Mouse (Mus musculus) midbrain, embryonic 11.5 days (tissue): ENCODE data around the gene Clrn1. TPM values are rescaled to one million over a fixed set of nuclear protein-coding genes. Genes with fewer than 3 reads are reported as not detected.

Experiments used
- ATAC-seq: fragments of 200-750 bp; cut with Nextera tagmentation; 2 replicates; pipeline ENCODE4 v1.8.0; 2017; ENCODE audit warnings: moderate TSS enrichment, moderate library complexity; ENCODE audit not compliant: low FRiP score
- DNase-seq: peaks from one replicate; pipeline ENCODE4 v3.0.0; 2015; ENCODE audit warnings: low spot score; ENCODE audit errors: missing footprints
- H3K27ac ChIP-seq: fragments of 300-500 bp; sonication (generic); 2 replicates; pipeline ENCODE4 v1.5.1; 2014; ENCODE audit warnings: low read depth, low read length
- H3K27me3 ChIP-seq: fragments of 300-500 bp; sonication (generic); 2 replicates; pipeline ENCODE4 v1.6.1; 2014; ENCODE audit warnings: mild to moderate bottlenecking, low read length, moderate library complexity, mixed read lengths; ENCODE audit not compliant: control insufficient read depth, insufficient read depth
- H3K36me3 ChIP-seq: fragments of 300-500 bp; sonication (generic); 2 replicates; pipeline ENCODE4 v1.6.1; 2014; ENCODE audit warnings: mild to moderate bottlenecking, low read length, moderate library complexity, mixed read lengths; ENCODE audit not compliant: control insufficient read depth, insufficient read depth
- H3K4me1 ChIP-seq: fragments of 300-500 bp; sonication (generic); 2 replicates; pipeline ENCODE4 v1.6.1; 2014; ENCODE audit warnings: low read length; ENCODE audit not compliant: control insufficient read depth, insufficient read depth
- H3K4me2 ChIP-seq: fragments of 300-500 bp; sonication (generic); 2 replicates; pipeline ENCODE4 v1.6.1; 2014; ENCODE audit warnings: mild to moderate bottlenecking, moderate library complexity
- H3K4me3 ChIP-seq: fragments of 300-500 bp; sonication (generic); 2 replicates; pipeline ENCODE4 v1.5.1; 2014; ENCODE audit warnings: low read depth, low read length
- H3K9ac ChIP-seq: fragments of 300-500 bp; sonication (generic); 2 replicates; pipeline ENCODE4 v1.6.1; 2014; ENCODE audit warnings: low read length
- H3K9me3 ChIP-seq: fragments of 300-500 bp; sonication (generic); 2 replicates; pipeline ENCODE4 v1.6.1; 2016; ENCODE audit warnings: low read length; ENCODE audit not compliant: control insufficient read depth
- WGBS: fragments of 180-500 bp; shearing (Covaris S2); extraction: QIAGEN DNeasy Blood & Tissue Kit; methylation state at CpG from one replicate; pipeline ENCODE4 v1.1.7; 2014; 5-methylcytosine and 5-hydroxymethylcytosine counted together
- polyA plus RNA-seq: library from polyadenylated mRNA; unstranded; fragments of >200 nt; fragmentation: Nextera tagmentation; extraction: Ambion mirVana; gene quantifications from 2 replicates; pipeline ENCODE4 v1.2.1, GENCODE M21; 2014

Clrn1 gene
- polyA plus RNA-seq, 1 experiment from 2014 or later: 0.29 TPM

- H3K4me2 ChIP-seq: no peak overlapping the region
- H3K27me3 ChIP-seq: no peaks in the 10 kb centered on the region
- H3K27ac ChIP-seq: no peak overlapping the region
- no peak overlapping the region for H3K4me3 ChIP-seq
- H3K4me1 ChIP-seq: no peaks in the 10 kb centered on the region; the same call in 1 of the 2 replicates
- H3K9ac ChIP-seq: no peak overlapping the region
- DNase-seq: peak; percentile 64
- 65% methylated on average over 2 of the region's 2 CpGs for WGBS
- H3K36me3 ChIP-seq: no peaks in the 10 kb centered on the region
- ATAC-seq: no peak
- no peaks in the 10 kb centered on the region for H3K9me3 ChIP-seq
Measured at GRCm38 (mm10) chr3:58862976-58863375, 22.2 kb downstream of the Clrn1 start.

GRCm38 (mm10) chr3:58843415-58843814 lies 41.7 kb downstream of the Clrn1 start:
- H3K4me2 ChIP-seq: no peak overlapping the region
- no peaks in the 10 kb centered on the region for H3K9me3 ChIP-seq
- no peak overlapping the region for H3K4me3 ChIP-seq
- no peak overlapping the region for H3K9ac ChIP-seq
- peak; percentile 51 for DNase-seq
- no peak for ATAC-seq
- H3K4me1 ChIP-seq: no peaks in the 10 kb centered on the region
- H3K27ac ChIP-seq: no peak overlapping the region
- no peaks in the 10 kb centered on the region for H3K36me3 ChIP-seq
- 79% methylated on average over 1 of the region's 1 CpGs for WGBS
- H3K27me3 ChIP-seq: no peaks in the 10 kb centered on the region

- H3K4me3 ChIP-seq: no peak overlapping the region
- 91% methylated on average over 5 of the region's 5 CpGs for WGBS
- peak; percentile 39 for DNase-seq
- H3K27ac ChIP-seq: no peak overlapping the region
- no peak overlapping the region for H3K4me2 ChIP-seq
- no peak overlapping the region for H3K9ac ChIP-seq
- H3K4me1 ChIP-seq: no peaks in the 10 kb centered on the region
- ATAC-seq: no peak
- H3K36me3 ChIP-seq: no peaks in the 10 kb centered on the region
- no peaks in the 10 kb centered on the region for H3K9me3 ChIP-seq
- peaks cover 54% of the 10 kb centered on the region for H3K27me3 ChIP-seq
Measured at GRCm38 (mm10) chr3:58833442-58834160, 51.5 kb downstream of the Clrn1 start.

GRCm38 (mm10) chr3:58832888-58833287 lies 52.3 kb downstream of the Clrn1 start:
- H3K4me2 ChIP-seq: no peak overlapping the region
- H3K36me3 ChIP-seq: no peaks in the 10 kb centered on the region
- no peaks in the 10 kb centered on the region for H3K4me1 ChIP-seq
- H3K9ac ChIP-seq: no peak overlapping the region
- ATAC-seq: no peak
- H3K4me3 ChIP-seq: no peak overlapping the region
- WGBS: 86% methylated on average over 2 of the region's 2 CpGs
- DNase-seq: peak; percentile 33
- peaks cover 61% of the 10 kb centered on the region for H3K27me3 ChIP-seq
- no peak overlapping the region for H3K27ac ChIP-seq
- H3K9me3 ChIP-seq: no peaks in the 10 kb centered on the region

- Histone ChIP-seq H3K9ac (no peak overlapping the region), H3K27me3 (peaks cover 69% of the 10 kb centered on the region), H3K36me3 (no peaks in the 10 kb centered on the region), H3K4me1 (peaks cover 2% of the 10 kb centered on the region; the same call in 1 of the 2 replicates), H3K9me3 (no peaks in the 10 kb centered on the region), H3K4me2 (no peak overlapping the region), H3K4me3 (no peak overlapping the region), H3K27ac (no peak overlapping the region)
- peak; percentile 62 for DNase-seq
- ATAC-seq: no peak
- 89% methylated on average over 5 of the region's 5 CpGs for WGBS
Measured at GRCm38 (mm10) chr3:58831586-58831985, 53.6 kb downstream of the Clrn1 start.

GRCm38 (mm10) chr3:58829926-58830325 lies 55.2 kb downstream of the Clrn1 start:
- H3K27me3 ChIP-seq: peaks cover 73% of the 10 kb centered on the region
- no peak overlapping the region for H3K4me3 ChIP-seq
- no peak for ATAC-seq
- no peak overlapping the region for H3K27ac ChIP-seq
- H3K4me1 ChIP-seq: peaks cover 2% of the 10 kb centered on the region; the same call in 1 of the 2 replicates
- peak; percentile 81 for DNase-seq
- H3K4me2 ChIP-seq: no peak overlapping the region
- WGBS: 90% methylated on average over 1 of the region's 1 CpGs
- H3K36me3 ChIP-seq: no peaks in the 10 kb centered on the region
- no peak overlapping the region for H3K9ac ChIP-seq
- H3K9me3 ChIP-seq: no peaks in the 10 kb centered on the region

- Histone ChIP-seq H3K9me3 (no peaks in the 10 kb centered on the region), H3K4me1 (peaks cover 2% of the 10 kb centered on the region; the same call in 1 of the 2 replicates), H3K27me3 (peaks cover 70% of the 10 kb centered on the region), H3K4me2 (no peak overlapping the region), H3K9ac (no peak overlapping the region), H3K36me3 (no peaks in the 10 kb centered on the region), H3K4me3 (no peak overlapping the region), H3K27ac (no peak overlapping the region)
- 82% methylated on average over 14 of the region's 14 CpGs for WGBS
- DNase-seq (peak; percentile 77), ATAC-seq (0 out of 2 replicates have a peak, but pooled peaks have one; percentile 15)
Measured at GRCm38 (mm10) chr3:58828366-58829153, 56.6 kb downstream of the Clrn1 start.

- Histone ChIP-seq H3K9me3 (no peaks in the 10 kb centered on the region), H3K27ac (no peak overlapping the region), H3K4me3 (no peak overlapping the region), H3K36me3 (no peaks in the 10 kb centered on the region), H3K4me2 (no peak overlapping the region), H3K27me3 (peaks cover 73% of the 10 kb centered on the region), H3K9ac (no peak overlapping the region), H3K4me1 (peaks cover 2% of the 10 kb centered on the region; the same call in 1 of the 2 replicates)
- peak; percentile 91 for ATAC-seq
- peak; percentile 95 for DNase-seq
- 5% methylated on average over 4 of the region's 4 CpGs for WGBS
Measured at GRCm38 (mm10) chr3:58826266-58826665, 58.9 kb downstream of the Clrn1 start.

GRCm38 (mm10) chr3:58822211-58822610 lies 62.9 kb downstream of the Clrn1 start, which contains the start of gene Mindy4b-ps:
Gene Mindy4b-ps (minus strand): TSS chr3:58822311.
- H3K4me2 ChIP-seq: no peak within 1 kb of the TSS
- DNase-seq (peak; percentile 59), ATAC-seq (no peak)
- H3K36me3 ChIP-seq: no peaks in the 10 kb centered on the region
- peaks cover 2% of the 10 kb centered on the region; the same call in 1 of the 2 replicates for H3K4me1 ChIP-seq
- 76% methylated on average over 4 of the region's 4 CpGs for WGBS
- no peaks in the 10 kb centered on the region for H3K9me3 ChIP-seq
- no peak within 1 kb of the TSS for H3K9ac ChIP-seq
- peaks cover 69% of the 10 kb centered on the region for H3K27me3 ChIP-seq
- H3K4me3 ChIP-seq: no peak within 1 kb of the TSS
- no peak within 1 kb of the TSS for H3K27ac ChIP-seq
